Mouse (Mus musculus): ENCODE results near the gene Tmem92.

The Tmem92 gene

GRCm38 (mm10) chr11:94728545-94728944 lies 54.0 kb downstream of the Tmem92 start:
- DNase-seq (ENCODE audit: low spot score), result no peak

GRCm38 (mm10) chr11:94727306-94727705 lies 55.2 kb downstream of the Tmem92 start:
- no peak for DNase-seq (ENCODE audit: low spot score)

All from testis, postnatal 14 days (tissue).